Mouse (Mus musculus) thymus, postnatal 36 days (tissue): ENCODE results near the gene Ctss.
A peak's percentile ranks its signal among the peaks of the same experiment; 100 is the strongest.

Source experiments
- DNase-seq, 2 experiments: peaks; one replicate each; pipeline ENCODE4 v3.0.0; 2022; ENCODE audit warnings: mixed read lengths in 2 of 2

Ctss gene

DNA sequence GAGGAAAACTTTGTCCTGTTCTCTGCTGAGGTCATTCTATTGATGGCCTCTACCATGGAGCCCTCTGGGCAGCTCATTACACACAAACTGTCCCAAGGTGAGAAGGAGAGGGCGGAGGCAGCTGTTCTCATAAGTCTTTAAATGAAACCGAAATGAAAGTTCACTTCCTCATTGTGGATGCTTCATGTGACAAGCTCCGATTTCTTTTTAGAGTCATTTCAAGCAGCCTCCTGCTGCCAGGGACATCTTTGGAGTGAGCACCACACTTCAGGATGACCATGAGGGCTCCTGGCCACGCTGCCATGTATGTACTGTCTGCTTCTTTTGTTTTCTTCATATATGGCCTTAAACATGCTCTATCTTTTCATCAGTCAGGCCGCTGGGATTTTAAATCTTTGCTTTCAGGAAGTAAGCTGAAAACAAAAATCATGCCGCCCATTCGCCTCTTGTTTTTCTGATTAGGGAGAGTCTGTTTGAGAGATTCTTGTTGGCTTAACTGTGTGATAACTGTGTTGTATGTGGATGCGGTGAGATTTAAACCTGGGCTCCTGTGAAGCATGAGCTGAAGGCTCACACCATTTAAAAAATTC is at the start of gene Ctss:
TSS of gene Ctss (plus strand) at position 165 of the 590 bp plus-strand sequence.
- no peak for DNase-seq

DNA sequence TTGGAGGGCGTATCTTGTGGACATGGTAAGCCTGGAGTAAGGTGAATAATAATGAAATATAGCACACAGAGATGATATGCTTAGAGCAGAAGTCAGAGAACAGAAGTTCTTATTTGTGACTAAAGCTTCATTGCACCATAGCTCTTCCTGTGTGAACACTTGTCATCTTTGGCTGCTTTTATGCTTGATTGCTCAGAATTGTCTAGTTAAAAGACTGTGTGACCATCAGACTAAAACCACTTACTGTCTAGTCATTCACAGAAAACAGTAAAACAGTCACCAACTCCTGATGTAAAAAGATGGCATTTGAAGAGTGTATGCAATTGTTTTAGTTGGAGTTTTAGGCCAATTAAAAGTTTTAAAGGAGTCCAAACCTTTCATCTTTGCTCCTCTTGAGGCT is 47.6 kb upstream of the Ctss start:
- DNase-seq, result no peak

DNA sequence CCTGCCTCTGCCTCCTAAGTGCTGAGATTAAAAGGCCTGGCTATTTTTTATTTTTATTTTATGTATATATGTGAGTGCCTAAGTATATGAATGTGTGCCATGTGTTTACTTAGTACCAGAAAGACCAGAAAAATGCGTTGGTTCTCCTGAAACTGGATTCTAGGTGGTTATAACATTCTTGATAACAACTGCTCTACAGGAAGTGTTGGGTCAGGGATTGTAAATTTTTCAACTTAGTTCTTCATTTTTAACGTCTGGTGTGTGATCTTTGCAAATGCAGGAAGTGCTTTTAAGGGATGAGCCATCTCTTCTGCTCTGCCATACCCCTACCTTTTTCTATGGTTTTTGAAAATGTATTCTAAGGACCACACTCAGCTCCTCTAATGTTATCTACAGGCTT is 40.2 kb upstream of the Ctss start:
- DNase-seq, result no peak

DNA sequence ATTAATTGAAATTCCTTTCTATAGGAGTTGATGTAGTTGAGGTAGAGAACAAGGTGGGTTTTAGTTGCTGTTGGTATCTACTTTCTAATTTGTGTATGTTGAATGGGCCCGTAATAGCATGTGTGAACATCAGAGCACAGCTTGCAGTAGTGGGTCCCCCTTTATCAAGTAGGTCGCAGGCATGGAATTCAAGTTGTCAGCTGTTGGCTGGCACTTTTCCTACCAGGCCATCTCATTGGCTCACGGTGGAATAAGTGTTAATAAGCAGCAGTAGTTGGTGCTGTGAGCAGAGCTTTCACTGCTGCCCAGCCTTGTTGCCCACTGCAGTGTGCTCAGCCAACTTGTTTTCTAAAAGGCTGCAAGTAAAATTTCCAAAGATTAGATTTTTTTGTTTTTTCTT is 37.9 kb upstream of the Ctss start:
- DNase-seq, result no peak

DNA sequence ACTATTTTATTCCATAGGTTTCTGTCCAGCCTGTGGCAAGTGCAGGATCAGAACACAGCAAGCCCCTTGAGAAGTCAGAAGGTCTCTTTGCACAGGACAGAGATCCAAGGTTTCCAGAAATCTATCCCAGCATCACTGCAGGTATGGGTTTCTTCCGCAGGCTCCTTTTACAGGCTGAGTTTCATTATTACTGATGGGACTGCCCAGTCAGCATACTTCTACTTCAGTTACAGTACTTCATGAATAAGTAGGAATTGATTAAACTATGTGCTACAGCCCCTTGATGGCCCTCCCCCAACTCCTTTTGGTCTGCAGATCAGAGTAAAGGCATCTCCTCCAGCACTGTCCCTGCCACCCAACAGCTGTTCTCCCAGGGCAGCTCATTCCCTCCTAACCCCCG is 36.3 kb upstream of the Ctss start:
- no peak for DNase-seq

DNA sequence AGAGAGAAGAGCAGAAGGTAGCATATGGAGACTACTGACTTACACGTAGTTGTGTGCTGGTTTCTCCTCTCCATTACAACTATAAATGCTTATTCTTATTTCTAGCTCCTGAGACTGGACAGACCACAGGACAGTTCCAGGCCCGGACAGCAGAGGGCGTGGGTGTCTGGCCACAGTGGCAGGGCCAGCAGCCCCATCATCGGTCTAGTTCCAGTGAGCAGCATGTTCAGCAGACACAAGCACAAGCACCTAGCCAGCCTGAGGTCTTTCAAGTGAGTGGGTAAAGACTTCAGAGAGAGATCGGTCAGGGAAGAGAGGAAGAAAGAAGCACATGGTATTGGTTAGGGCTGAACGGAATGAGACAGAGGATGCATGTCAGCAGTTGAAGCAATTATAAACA is 32.2 kb upstream of the Ctss start:
- DNase-seq, result peak; percentile 38 to 41

DNA sequence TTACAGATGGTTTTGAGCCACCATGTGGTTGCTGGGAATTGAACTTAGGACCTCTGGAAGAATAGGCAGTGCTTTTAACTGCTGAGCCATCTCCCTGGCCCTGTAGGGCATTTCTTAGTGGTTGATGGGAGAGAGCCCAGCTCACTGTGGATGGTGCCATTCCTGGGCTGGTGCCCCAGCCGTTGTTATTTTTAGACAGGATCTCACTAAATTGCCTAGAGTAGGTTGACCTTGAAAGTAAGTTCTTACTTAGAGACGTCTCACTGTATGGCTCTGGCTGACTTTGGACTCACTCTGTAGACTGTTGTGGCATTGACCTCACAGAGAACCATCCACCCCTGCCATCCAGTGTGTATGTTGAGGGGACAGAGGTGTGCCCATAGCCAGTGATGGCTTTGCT is 28.4 kb upstream of the Ctss start:
- no peak for DNase-seq

DNA sequence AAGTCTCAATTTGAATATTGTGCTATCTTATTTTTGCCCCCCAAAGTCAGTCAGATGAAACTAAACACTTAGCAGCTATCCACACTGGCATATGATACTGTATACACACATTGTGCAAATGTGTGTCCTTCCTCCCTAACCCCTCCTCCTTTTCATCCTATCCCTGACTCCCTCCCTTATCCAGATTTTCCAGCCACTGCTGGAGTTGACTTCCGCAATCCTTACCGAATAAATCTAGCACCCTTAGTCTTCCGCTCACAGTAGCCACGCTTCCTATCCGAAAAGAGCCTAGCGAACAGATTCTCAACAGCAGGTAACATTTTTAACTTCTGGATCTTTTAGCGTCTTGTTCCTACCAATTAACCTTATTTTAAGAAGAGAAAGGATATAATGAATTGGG is 27.6 kb upstream of the Ctss start, which contains the start of gene Ctsk:
TSS of gene Ctsk (plus strand) at position 233 of the 400 bp plus-strand sequence.
- no peak for DNase-seq

DNA sequence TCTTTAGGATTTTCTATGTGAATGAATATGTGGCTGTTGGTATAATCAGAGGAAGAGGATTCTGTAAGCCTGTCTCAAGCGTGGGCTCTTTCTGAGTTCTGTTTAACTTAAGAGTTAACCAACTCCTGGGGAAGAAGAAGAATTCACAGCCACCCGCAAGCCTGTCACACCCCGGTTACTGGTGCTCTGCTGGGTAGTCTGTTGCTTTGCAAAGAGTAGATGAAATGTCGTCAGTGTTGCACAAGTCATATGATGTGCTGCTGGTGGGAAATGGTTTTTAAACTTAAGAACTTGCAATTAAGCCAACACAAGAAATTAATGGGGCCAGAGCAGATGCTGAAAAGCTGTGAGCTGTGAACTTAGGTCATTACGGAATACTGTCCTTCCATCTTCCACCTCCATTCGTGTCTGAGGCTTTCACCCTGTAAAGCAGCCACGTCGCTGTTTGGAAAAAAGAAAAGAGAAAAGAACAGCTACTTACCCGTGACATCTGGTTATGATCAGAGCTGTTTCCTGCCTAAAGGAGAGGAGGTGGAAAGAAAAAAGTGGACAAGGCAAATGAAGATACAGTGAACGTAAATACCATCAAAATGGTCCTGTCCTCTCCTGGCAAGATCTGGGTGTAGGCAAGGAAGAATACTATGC is 27.0 kb upstream of the Ctss start:
- DNase-seq, result no peak

DNA sequence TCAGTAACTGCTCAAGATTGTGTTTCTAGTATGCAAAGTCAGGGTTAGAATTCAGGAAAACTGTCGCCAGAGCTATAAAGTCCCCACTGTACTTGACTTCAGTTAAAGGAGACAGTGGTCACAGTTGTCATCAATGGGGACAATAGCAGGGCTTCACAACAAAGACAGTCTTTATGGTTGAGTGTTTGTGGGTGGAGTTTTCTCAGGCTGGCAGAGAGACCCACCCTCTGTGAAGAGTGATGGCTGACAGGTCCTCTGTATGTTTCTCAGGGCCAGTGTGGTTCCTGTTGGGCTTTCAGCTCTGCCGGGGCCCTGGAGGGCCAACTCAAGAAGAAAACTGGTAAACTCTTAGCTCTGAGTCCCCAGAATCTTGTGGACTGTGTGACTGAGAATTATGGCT is 24.3 kb upstream of the Ctss start:
- no peak for DNase-seq

DNA sequence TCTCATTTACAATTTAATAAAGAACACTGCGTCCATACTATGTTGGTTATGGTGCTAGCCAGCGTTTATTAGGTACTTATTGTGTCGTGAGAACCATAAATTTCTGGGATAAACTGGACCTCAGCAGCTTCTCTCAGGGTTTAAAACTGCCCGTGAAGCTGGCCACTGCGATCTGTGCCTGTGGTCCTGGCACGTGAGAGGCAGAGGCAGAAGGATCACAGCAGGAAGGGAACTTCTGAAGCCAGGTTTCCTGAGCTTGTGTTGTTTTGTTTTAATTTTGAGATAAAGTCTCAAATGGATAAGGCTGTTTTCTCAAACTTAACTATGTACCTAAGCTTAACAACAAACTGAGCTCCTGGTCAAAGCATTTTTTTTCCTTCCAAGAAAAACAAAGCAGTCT is 17.2 kb upstream of the Ctss start:
- no peak for DNase-seq

DNA sequence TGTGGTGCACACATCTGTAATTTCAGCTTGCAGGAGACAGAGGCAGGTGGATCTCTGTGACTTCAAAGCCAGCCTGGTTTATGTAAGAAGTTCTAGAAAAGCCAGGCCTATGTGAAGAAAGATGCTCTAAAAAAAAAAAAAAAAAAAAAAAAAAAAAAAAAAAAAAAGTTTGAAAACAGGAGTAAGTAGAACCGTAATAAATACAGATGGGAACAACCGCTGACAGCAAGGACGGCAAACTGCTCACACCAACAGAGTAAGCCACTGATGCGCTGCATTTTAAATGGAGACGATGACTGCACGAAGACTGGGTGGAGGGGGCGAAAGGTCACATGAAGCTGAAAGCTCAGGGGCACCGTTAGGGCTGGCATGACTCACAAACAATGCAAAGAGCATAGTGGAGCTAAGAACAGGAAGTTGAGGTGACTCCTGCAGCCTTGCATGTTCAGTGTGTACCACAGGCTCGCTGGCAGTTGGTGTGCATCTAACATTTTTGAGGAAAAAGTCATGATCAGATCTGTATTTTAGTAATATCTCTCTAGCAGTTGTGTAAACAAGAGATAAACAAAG is 14.9 kb upstream of the Ctss start:
- DNase-seq, result peak; percentile 49 to 66

DNA sequence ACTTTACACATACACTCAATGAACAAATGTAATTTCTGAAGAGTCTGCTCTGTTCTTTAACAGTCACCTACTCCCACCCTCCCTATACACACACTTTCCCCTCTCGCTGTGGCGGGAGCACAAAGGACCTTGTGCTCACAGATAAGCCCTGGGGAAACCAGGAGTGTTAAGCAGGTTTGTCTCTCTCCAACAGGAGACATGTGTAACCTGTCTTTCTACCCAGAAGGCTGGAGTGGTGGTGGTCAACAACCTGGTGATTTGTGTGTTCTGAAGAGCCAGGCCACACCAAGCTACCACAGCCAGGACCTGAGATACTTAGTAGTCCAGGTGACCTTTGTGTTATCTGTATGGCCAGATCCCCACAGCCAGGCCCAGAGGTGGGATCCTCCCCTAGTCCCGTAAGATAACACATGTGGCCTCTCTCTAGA is 10.0 kb upstream of the Ctss start:
- DNase-seq, result no peak

DNA sequence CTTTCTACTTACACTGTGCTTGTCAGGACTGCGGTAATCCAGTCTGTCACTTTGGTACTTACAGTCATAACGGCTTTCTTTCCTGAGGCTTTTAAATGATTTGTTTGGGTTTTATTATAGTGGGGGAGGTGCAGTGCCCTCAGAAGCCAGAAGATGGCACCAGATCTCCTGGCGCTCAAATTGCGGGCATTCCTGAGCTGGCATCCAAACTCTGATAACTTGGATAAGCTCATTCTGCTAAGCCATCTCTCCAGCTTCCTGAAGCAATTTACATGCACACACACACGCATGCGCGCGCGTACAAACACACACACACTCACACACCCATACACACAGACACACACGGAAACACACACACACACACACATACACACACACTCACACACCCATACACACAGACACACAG is 9.1 kb upstream of the Ctss start:
- peak; percentile 31 to 57 for DNase-seq

DNA sequence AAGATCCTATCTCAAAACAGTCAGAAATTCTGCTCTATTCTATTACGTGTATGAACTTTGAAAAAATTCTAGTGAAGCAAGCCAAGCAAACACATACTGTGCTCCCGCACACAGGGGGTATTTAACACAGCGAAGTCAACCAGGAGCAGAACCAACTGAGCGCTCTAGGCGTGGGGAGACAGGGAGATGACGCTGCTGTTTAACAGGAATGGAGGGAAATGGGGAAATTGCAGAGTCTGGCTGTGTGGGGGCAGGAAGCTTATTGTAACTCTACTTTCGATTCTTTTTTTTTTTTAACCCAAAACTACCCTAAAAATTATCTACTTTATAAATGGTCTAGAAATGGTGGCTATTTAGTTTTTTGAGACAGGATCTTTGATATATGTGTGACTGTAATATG is 7.7 kb upstream of the Ctss start:
- no peak for DNase-seq

DNA sequence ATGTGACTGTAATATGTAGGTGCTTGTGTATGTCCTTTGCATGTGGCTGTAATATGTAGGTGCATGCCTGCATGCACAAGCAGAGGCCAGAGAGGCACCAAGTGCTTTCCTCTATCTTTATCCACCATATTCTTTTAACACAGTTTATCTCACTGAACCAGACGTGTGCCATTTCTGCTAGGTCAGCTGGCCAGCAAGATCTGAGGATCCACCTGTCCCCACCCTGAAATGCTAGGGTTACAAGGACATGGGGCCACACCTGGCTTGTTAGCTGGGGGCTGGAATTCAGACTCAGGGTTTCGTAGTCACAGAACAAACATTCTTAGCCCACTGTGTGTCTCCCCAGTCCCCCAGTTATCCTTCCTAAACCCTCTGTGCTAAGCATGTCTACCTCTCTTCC is 7.3 kb upstream of the Ctss start:
- no peak for DNase-seq

DNA sequence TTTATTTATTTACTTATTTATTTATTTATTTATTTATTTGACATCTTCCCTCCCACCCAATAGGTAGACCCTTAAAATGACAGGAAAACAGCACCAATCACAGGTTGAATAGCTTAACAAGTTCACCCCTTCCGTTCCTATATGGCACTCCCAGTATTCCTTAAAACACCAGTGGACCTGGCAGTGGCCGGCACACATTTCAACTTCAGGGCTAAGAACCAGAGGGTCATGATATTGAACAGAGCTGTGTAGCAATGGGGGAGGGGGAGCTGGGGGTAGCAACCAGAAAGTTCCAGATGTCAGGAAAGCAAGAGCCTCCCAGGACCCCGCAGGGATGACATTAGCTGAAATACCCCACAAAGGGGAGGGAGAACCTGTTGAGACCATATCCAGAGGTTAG is 6.5 kb upstream of the Ctss start:
- DNase-seq, result no peak

DNA sequence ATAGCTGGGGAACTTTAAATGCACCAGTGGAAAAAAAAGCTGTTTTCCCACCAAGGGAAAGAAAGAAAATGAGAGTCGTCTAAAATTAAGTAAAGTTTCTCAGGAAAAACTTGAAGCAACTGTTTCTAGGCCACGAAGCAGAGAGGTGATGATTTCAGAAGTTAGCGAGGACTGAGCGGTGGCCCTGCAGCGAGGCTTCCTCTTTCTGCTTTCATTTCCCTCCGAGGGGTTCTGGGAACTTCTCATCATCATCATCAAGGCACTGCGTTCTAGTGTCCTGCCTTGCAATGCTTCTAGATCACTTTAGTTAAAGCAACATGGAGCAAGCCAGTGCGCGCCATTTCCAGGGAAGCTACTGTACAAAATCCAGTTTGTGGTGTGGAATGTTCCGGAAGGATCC is 5.4 kb upstream of the Ctss start:
- DNase-seq, result no peak

DNA sequence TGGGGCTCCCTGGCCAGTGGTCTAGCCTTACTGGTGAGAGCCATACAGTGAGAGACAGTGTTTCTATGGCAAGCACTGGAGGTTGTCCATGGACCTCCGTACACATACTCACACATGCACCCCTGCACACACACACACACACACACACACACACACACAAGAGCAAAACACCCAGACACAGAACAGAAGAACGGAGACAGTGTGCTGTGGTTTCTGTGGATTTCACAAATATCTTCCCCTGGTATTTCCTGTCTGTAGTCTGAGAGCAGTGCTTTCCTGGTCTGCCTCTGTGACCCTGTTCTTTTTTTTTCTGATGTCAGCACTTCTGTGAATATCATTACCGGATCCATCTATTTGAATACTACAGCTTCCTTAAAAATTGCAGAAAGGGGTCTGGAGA is 2.9 kb upstream of the Ctss start:
- DNase-seq, result peak in 1 of 2 experiments; percentile 25

DNA sequence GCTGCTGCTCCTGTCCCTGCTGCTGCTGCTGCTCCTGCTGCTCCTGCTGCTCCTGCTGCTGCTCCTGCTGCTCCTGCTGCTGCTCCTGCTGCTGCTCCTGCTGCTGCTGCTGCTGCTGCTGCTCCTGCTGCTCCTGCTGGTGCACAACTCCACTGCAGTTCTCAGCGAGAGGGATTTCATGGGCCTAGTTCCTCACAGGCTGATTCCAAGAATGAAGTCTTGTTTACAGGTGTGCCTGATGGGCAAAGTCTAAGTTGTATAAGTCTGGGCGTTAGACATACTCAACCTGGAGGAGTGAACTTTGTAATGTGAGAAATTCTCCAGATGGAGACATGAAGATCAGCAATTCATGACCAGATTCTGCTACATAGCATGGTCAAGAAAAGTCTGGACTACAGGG is 1.9 kb upstream of the Ctss start:
- no peak for DNase-seq

DNA sequence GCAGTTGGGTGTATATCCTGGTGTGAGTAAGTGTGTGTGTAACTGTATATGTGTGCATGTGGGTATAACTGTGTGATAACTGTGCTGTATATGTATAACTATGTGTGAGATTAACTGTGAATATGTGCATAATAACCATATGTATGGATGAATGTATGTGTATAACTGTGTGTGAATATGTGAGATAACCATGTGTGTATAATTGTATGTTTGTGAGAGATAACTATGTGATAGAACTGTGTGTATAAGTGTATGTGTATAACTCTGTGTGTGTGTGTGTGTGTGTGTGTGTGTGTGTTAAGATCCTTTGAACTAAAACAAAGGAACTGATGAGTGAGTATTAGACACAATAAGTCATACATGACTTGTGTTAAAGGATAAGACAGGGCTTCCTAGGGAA is 475 bp upstream of the Ctss start:
- no peak for DNase-seq

DNA sequence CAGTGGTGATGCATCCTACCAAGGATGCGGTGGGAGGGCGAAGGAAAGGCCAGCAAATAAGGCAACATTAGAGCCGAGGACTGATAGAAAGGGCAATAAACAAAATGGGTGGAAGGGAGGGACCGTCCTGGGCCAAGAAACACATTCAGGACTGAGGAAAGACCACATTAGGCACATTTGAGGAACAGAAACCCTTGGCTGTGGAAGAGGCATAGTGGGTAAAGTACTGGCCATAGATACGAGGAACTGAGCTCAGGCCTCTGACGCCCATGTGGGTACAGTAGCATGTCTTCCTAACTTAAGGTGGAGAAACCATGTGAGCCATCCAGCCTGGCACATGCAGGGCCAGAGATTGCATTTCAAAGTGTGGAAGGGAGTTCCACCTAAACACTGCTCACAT is 3.2 kb downstream of the Ctss start:
- DNase-seq, result no peak

DNA sequence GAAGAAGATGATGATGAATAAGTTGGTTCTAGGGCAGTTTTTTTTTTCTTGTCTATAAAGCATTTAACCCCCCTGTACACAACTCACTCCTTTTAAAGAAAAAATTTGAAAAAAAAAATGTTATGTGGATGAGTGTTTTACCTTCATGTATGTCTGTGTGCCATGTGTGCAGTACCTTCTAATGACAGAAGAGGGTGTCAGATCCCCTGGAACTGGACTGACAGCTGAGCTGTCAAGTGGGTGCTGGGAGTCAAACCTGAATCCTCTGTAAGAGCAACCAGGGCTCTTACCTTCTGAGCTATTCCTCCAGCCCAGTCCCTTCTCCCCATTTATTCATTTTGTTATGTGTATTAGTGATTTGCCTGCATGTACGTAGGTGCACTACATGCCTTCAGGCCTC is 4.4 kb downstream of the Ctss start:
- no peak for DNase-seq

DNA sequence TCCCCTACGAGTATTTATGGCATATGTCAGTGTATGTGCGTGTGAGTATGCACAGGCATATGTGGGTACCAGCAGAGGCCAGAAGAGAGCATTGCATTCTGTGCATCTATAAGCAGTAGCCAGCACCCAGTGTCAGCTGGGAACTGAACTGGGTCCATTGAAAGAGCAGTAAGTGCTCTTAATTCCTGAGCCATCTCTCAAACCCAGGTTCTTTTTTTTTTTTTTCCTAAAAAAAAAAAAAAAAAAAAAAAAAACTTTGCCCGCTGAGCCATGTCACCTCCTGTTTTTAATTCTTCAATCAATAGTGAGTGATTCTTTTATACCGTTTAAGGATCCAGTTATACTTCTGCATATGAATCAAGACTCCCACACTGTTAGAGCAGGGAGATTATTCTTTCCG is 6.8 kb downstream of the Ctss start:
- DNase-seq, result no peak

DNA sequence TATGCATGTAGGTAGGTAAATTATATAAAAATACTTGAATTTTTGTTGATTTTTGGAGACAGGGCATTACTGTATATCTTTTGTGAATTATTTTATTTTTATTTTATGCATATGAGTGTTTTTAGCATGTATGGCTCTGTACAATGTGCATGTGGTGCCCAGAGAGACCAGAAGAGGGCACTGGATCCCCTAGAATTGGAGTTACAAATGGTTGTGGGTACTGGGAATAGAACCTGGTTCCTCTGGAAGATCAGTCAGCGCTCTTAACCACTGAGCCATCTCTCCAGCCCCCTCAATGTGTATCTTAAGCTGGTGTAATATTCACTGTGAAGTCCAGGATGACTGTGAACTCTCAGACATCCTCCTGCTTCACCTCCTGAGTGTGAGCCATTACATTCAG is 8.3 kb downstream of the Ctss start:
- DNase-seq, result no peak
